Mouse (Mus musculus) testis, adult 10 weeks (tissue): ENCODE data around the gene Il1rap. TPM values are rescaled to one million over a fixed set of nuclear protein-coding genes. Genes with fewer than 3 reads are reported as not detected.

Source experiments
- polyA plus RNA-seq: library from polyadenylated mRNA; stranded (reverse); fragments of 350-450 nt; fragmentation: Illumina TruSeq; extraction: RNeasy Lipid Tissue Mini Kit (QIAGEN cat#74804); gene quantifications from one replicate; pipeline ENCODE4 v1.2.3, GENCODE M21; 2014; ENCODE audit warnings: low read depth, low replicate concordance

The Il1rap gene
- 14.4 TPM for polyA plus RNA-seq

GRCm38 (mm10) chr16:26581048-26581912 is at the start of gene Il1rap:
Il1rap (plus strand) TSS chr16:26581704.

Other genes with a start within 250 kb of the Il1rap start
- 0.36 TPM for gene Cldn1, start 209.9 kb upstream of the Il1rap start, polyA plus RNA-seq
- not detected for gene Cldn16, start 118.6 kb upstream of the Il1rap start, polyA plus RNA-seq
- gene Tmem207, start 54.9 kb upstream of the Il1rap start, polyA plus RNA-seq = not detected